Mouse (Mus musculus) megakaryocyte, embryonic 14.5 days (primary cell): ENCODE results near the gene Spata2l.

ENCODE experiments used
- FLI1 ChIP-seq: IDR thresholded peaks from 2 replicates; pipeline ENCODE4 v1.6.1; 2012; ENCODE audit warnings: low read length, inconsistent platforms, mixed read lengths
- GATA1 ChIP-seq: IDR thresholded peaks from 3 replicates; pipeline ENCODE4 v1.6.1; 2012; ENCODE audit warnings: mixed read lengths, low read length, inconsistent platforms, borderline replicate concordance

- no peak for TF ChIP-seq GATA1
- TF ChIP-seq FLI1 = no peak
Measured at GRCm38 (mm10) chr8:123191908-123192307, 44.1 kb downstream of the Spata2l start.
